Mouse (Mus musculus) erythroblast, embryonic 14.5 days (primary cell): ENCODE results near the gene Pcdh8.

ENCODE experiments used
- GATA1 ChIP-seq: IDR thresholded peaks from 2 replicates; pipeline ENCODE4 v1.6.1; 2012; ENCODE audit warnings: low read length, inconsistent platforms, mixed read lengths
- TAL1 ChIP-seq: IDR thresholded peaks from 3 replicates; pipeline ENCODE4 v1.6.1; 2012; ENCODE audit warnings: low read length, inconsistent platforms, mixed read lengths

- TF ChIP-seq GATA1 (no peak), TAL1 (no peak)
Observed at GRCm38 (mm10) chr14:79793179-79793578, 22.1 kb upstream of the Pcdh8 start.
